Mouse (Mus musculus) myocyte (in vitro differentiated cells): Measurements from ENCODE around the gene Vmn1r239-ps.
"Not testable (repeated sequence)": the region's sequence is repeated elsewhere in the genome, so short reads cannot be mapped to it uniquely, and the experiment has no call there.

Experiments used
- E2F4 ChIP-seq: IDR thresholded peaks from one replicate; pipeline ENCODE4 v1.6.1; 2011; ENCODE audit warnings: mild to moderate bottlenecking, control low read depth, moderate library complexity; ENCODE audit not compliant: insufficient read depth
- MAX ChIP-seq: IDR thresholded peaks from one replicate; pipeline ENCODE4 v1.6.1; 2011; ENCODE audit warnings: low read depth, mild to moderate bottlenecking, control low read depth
- POLR2A ChIP-seq: IDR thresholded peaks from one replicate; pipeline ENCODE4 v1.6.1; 2011; ENCODE audit warnings: low read depth, mild to moderate bottlenecking, control low read depth, moderate library complexity; ENCODE audit not compliant: insufficient read length

DNA sequence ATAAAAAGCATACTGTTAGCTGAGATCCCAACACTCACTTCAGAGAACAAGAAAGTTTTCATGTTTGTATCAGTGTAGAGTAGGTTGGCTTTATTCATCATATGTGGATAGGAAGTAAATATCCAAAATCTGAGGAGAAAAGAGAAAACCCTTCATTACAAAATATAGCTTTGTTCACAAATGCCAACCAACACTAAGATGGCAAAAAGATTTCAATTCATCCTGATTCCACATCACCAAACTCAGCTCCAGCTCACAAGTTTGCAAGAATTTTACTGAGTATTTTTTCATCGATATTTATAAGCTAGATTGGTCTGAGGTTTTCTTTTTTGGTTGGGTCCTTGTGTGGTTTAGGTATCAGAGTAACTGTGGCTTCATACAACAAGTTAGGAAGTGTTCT, at the start of gene Vmn1r239-ps:
- TF ChIP-seq MAX, POLR2A, E2F4: not testable (repeated sequence)
